Mouse (Mus musculus) liver, embryonic 16.5 days (tissue): ENCODE measurements around the gene Syf2. TPM values are rescaled to one million over a fixed set of nuclear protein-coding genes. Genes with fewer than 3 reads are reported as not detected.

ENCODE experiments used
- ATAC-seq: fragments of 200-750 bp; cut with Nextera tagmentation; 2 replicates; pipeline ENCODE4 v1.8.0; 2017; ENCODE audit warnings: low read depth, mild to moderate bottlenecking, moderate number of reproducible peaks, moderate library complexity
- H3K27ac ChIP-seq: fragments of 300-500 bp; sonication (generic); 2 replicates; pipeline ENCODE4 v1.5.1; 2014; ENCODE audit warnings: mild to moderate bottlenecking, low read length
- H3K27me3 ChIP-seq: fragments of 300-500 bp; sonication (generic); 2 replicates; pipeline ENCODE4 v1.6.1; 2014; ENCODE audit warnings: low read depth, low read length, mixed read lengths; ENCODE audit not compliant: control insufficient read depth, insufficient read depth
- H3K36me3 ChIP-seq: fragments of 300-500 bp; sonication (generic); 2 replicates; pipeline ENCODE4 v1.6.1; 2014; ENCODE audit warnings: mild to moderate bottlenecking; ENCODE audit not compliant: control insufficient read depth, insufficient read depth
- H3K4me1 ChIP-seq: fragments of 300-500 bp; sonication (generic); 2 replicates; pipeline ENCODE4 v1.6.1; 2014; ENCODE audit warnings: low read depth, low read length, mixed read lengths; ENCODE audit not compliant: control insufficient read depth
- H3K4me2 ChIP-seq: fragments of 300-500 bp; sonication (generic); 2 replicates; pipeline ENCODE4 v1.6.1; 2014; ENCODE audit warnings: low read depth, low read length, mixed read lengths
- H3K4me3 ChIP-seq: fragments of 300-500 bp; sonication (generic); 2 replicates; pipeline ENCODE4 v1.5.1; 2014; ENCODE audit warnings: low read depth, mild to moderate bottlenecking, low read length
- H3K9ac ChIP-seq: fragments of 300-500 bp; sonication (generic); 2 replicates; pipeline ENCODE4 v1.6.1; 2014; ENCODE audit warnings: low read depth, low read length
- H3K9me3 ChIP-seq: fragments of 300-500 bp; sonication (generic); replicated peaks from 2 replicates; pipeline ENCODE4 v1.6.1; 2016; ENCODE audit warnings: low read length; ENCODE audit not compliant: control insufficient read depth
- WGBS: fragments of 180-500 bp; shearing (Covaris S2); extraction: QIAGEN DNeasy Blood & Tissue Kit; methylation state at CpG from one replicate; pipeline ENCODE4 v1.1.7; 2014; ENCODE audit not compliant: insufficient replicate concordance; 5-methylcytosine and 5-hydroxymethylcytosine counted together
- polyA plus RNA-seq: library from polyadenylated mRNA; unstranded; fragments of >200 nt; fragmentation: Nextera tagmentation; extraction: Ambion mirVana; gene quantifications from 2 replicates; pipeline ENCODE4 v1.2.1, GENCODE M21; 2015

The Syf2 gene
- polyA plus RNA-seq, 1 experiment from 2014 or later = 43.9 TPM

GRCm38 (mm10) chr4:134921703-134922102 lies 9.0 kb upstream of the Syf2 start:
- ATAC-seq = no peak
- Histone ChIP-seq H3K27ac (no peak overlapping the region), H3K9me3 (no peaks in the 10 kb centered on the region), H3K27me3 (no peaks in the 10 kb centered on the region), H3K4me3 (no peak overlapping the region), H3K36me3 (peaks cover 25% of the 10 kb centered on the region), H3K9ac (0 out of 2 replicates have a peak overlapping the region, but pooled peaks have one; percentile 14), H3K4me1 (peaks cover 52% of the 10 kb centered on the region), H3K4me2 (no peak overlapping the region)
- 91% methylated on average over 4 of the region's 4 CpGs for WGBS

DNA sequence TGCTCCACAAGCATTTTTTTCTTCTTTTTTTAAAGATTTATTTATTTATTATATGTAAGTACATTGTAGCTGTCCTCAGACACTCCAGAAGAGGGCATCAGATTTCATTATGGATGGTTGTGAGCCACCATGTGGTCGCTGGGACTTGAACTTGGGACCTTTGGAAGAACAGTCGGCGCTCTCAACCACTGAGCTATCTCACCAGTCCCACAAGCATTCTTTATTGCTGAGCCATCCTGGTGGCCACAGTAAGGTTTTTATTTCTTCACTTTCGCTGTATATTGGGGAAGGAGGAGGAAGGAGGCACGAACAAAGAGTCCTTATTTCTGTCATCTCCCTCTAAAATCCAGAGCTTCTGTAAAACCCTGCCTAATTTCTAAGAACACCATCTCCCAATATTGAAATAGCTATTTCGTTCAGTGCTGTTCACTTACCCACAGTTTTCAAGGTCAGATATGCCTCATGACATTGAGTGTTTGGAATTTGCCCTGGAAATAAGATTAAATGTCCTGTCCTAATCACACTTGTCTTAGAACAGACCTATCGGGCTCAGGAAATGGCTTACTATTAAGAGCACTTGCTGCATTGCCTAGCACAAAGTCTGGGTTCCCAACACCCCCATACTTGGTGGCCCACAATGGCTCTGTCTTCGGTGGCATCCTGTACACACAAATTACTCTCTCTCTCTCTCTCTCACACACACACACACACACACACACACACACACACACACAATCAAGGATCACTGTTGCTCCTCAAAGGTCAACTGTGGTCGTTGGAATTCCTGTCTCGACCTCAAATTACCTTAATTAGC lies 8.4 kb upstream of the Syf2 start:
- no peak for ATAC-seq
- 52% methylated on average over 10 of the region's 10 CpGs for WGBS
- Histone ChIP-seq H3K4me3 (peak overlapping the region; percentile 97), H3K9me3 (no peaks in the 10 kb centered on the region), H3K4me2 (peak overlapping the region; percentile 86), H3K4me1 (peaks cover 48% of the 10 kb centered on the region), H3K27me3 (no peaks in the 10 kb centered on the region), H3K36me3 (peaks cover 30% of the 10 kb centered on the region), H3K27ac (peak overlapping the region; percentile 90), H3K9ac (peak overlapping the region; percentile 83)

DNA sequence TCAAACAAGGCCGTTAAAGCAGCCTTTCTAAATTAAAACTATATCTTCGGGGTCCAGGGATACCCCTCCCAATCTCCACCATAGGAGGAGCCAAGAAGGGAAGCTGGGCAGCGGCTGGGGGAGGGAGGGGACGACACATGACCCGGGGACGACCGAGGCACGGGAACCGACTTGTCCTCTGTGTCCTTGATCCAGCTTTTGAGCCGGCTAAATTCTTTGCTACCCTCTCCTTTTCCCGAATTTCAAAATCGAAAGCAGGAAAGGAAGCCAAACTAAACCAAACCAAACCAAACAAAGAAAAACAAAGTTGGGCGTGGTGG lies 7.8 kb upstream of the Syf2 start:
- peak overlapping the region; percentile 97 for H3K4me3 ChIP-seq
- H3K9me3 ChIP-seq = no peaks in the 10 kb centered on the region
- H3K36me3 ChIP-seq = peaks cover 36% of the 10 kb centered on the region
- WGBS = 0% methylated on average over 13 of the region's 13 CpGs
- H3K4me2 ChIP-seq = peak overlapping the region; percentile 86
- ATAC-seq = peak; percentile 39; the same call in 1 of the 2 replicates
- peaks cover 45% of the 10 kb centered on the region for H3K4me1 ChIP-seq
- no peaks in the 10 kb centered on the region for H3K27me3 ChIP-seq
- H3K9ac ChIP-seq = peak overlapping the region; percentile 83
- H3K27ac ChIP-seq = peak overlapping the region; percentile 90

- Histone ChIP-seq H3K36me3 (peaks cover 41% of the 10 kb centered on the region), H3K27ac (peak within 1 kb of the TSS; percentile 98), H3K9me3 (no peaks in the 10 kb centered on the region), H3K4me2 (peak within 1 kb of the TSS; percentile 93), H3K4me1 (peaks cover 40% of the 10 kb centered on the region), H3K9ac (peak within 1 kb of the TSS; percentile 100), H3K4me3 (peak within 1 kb of the TSS; percentile 97), H3K27me3 (no peaks in the 10 kb centered on the region)
- peak; percentile 88 for ATAC-seq
- under 1% methylated on average over 64 of the region's 64 CpGs for WGBS
Measured at GRCm38 (mm10) chr4:134923258-134924018, 7.3 kb upstream of the Syf2 start, which contains the start of gene Rsrp1. Gene Rsrp1 (plus strand): TSS chr4:134923592.

DNA sequence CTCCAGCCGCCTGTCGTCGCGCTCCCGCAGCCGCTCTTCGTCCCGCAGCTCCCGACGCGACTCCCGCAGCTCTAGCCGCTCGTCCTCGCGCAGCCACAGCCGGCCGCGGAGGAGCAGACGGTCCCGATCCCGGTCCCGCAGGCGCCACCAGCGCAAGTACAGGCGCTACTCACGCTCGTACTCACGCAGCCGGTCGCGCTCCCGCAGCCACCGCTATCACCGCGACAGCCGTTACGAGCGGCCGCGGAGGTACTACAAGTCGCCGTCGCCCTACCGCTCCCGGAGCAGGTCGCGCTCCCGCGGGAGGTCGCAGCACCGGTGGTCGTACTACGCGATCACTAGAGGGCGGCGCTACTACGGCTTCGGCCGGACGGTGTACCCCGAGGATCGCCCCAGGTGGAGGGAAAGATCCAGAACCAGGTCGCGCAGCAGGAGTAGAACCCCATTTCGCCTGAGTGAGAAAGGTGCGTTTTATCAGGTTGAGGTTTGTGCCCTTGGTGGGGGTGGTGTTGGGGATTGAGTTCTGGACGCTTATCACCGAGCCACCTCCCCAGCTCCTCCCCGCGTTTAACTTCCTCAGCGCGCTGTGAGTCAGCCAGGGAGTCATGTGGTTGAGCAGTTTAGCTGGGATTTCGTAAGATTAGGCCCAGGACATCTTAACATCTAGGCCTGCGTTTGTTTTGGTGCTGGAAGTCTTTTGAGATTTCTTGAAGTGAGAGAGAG lies 6.5 kb upstream of the Syf2 start:
- Histone ChIP-seq H3K27ac (peak overlapping the region; percentile 98), H3K9ac (peak overlapping the region; percentile 100), H3K9me3 (no peaks in the 10 kb centered on the region), H3K4me2 (peak overlapping the region; percentile 93), H3K4me3 (peak overlapping the region; percentile 97), H3K4me1 (peaks cover 36% of the 10 kb centered on the region), H3K36me3 (peaks cover 47% of the 10 kb centered on the region), H3K27me3 (no peaks in the 10 kb centered on the region)
- under 1% methylated on average over 74 of the region's 75 CpGs for WGBS
- ATAC-seq = peak; percentile 63

DNA sequence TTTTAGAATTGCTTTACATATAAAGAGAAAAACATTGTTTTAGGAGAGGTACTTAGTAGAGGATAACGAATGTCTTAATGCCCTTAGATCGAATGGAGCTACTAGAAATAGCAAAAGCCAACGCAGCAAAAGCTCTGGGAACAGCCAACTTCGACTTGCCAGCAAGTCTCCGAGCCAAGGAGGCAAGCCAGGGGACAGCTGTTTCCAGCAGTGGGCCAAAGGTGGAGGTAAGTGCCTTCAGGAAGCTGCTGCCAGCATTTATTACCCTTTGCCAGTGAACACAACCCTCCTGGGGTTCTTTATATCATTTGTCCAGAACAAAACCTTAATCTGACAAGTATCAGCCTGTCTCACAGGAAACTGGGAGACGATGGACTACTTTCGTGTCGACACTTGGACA lies 5.5 kb upstream of the Syf2 start:
- H3K9me3 ChIP-seq = no peaks in the 10 kb centered on the region
- peak overlapping the region; percentile 13; the same call in 1 of the 2 replicates for H3K27ac ChIP-seq
- peaks cover 48% of the 10 kb centered on the region for H3K36me3 ChIP-seq
- peak overlapping the region; percentile 71 for H3K9ac ChIP-seq
- peak overlapping the region; percentile 71 for H3K4me3 ChIP-seq
- peaks cover 35% of the 10 kb centered on the region for H3K4me1 ChIP-seq
- WGBS = 53% methylated on average over 8 of the region's 8 CpGs
- H3K27me3 ChIP-seq = no peaks in the 10 kb centered on the region
- ATAC-seq = no peak
- H3K4me2 ChIP-seq = peak overlapping the region; percentile 93

GRCm38 (mm10) chr4:134927815-134928463 lies 2.8 kb upstream of the Syf2 start:
- no peak for ATAC-seq
- Histone ChIP-seq H3K36me3 (peaks cover 55% of the 10 kb centered on the region), H3K9me3 (no peaks in the 10 kb centered on the region), H3K27ac (no peak overlapping the region), H3K4me2 (no peak overlapping the region), H3K4me3 (no peak overlapping the region), H3K27me3 (no peaks in the 10 kb centered on the region), H3K9ac (no peak overlapping the region), H3K4me1 (peaks cover 43% of the 10 kb centered on the region)
- WGBS = 72% methylated on average over 5 of the region's 5 CpGs

DNA sequence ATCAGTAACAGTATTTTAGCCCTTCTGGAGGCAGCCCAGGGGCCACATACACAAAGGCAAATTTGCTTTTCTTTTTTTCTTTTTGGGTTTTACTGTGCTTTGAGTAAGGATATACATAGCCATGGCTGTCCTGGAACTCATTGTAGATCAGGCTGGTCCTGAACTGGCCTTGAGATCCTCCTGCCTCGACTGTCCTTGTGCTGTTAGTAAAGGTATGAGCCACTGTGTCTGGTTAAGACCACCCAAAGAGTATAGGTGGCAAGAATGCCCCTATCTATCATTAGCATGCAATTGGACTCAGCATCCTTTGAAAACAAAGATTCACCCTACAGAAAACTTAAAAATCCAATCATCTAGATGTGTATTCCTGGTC lies 2.2 kb upstream of the Syf2 start:
- H3K9me3 ChIP-seq = no peaks in the 10 kb centered on the region
- H3K4me1 ChIP-seq = peaks cover 43% of the 10 kb centered on the region
- no peak for ATAC-seq
- 65% methylated on average over 1 of the region's 1 CpGs for WGBS
- H3K27me3 ChIP-seq = no peaks in the 10 kb centered on the region
- peak overlapping the region; percentile 4; the same call in 1 of the 2 replicates for H3K27ac ChIP-seq
- H3K36me3 ChIP-seq = peaks cover 60% of the 10 kb centered on the region
- H3K4me3 ChIP-seq = no peak overlapping the region
- no peak overlapping the region for H3K9ac ChIP-seq
- no peak overlapping the region for H3K4me2 ChIP-seq
